Mouse (Mus musculus): ENCODE data around the gene Lyg2. TPM values are rescaled to one million over a fixed set of nuclear protein-coding genes. Genes with fewer than 3 reads are reported as not detected.

Lyg2 gene
- polyA plus RNA-seq (2012; ENCODE audit: insufficient read depth, low replicate concordance) = not detected in 2 replicates

DNA sequence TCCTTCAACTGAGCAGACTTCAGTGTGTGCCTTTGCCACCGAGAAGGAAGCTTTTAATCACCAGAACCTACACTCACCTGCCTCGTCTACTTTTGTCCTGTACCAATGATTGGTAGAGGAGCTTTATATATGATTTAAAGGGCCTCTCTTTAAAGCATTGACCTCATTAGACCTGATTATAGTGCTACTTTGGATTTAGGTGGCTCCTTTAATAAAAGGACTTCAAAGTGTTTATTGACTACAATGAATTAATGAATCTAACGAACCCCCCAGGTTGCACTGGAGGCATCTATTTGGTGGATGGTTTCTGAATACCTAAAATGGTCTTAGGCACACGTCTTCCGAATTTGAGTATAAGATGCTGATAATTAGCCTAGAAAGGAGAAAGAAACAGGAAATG, at the start of gene Lyg2:
Gene Lyg2 (minus strand): TSS at position 101 of the 400 bp plus-strand sequence.
- Histone ChIP-seq H3K9me3 (no peaks in the 10 kb centered on the region), H3K4me1 (no peaks in the 10 kb centered on the region), H3K27me3 (replicated peaks) (peaks cover 41% of the 10 kb centered on the region), H3K4me3 (replicated peaks) (peak within 1 kb of the TSS; percentile 44), H3K36me3 (replicated peaks; ENCODE audit: low read length) (no peaks in the 10 kb centered on the region)
- no peak for TF ChIP-seq FLI1 (IDR thresholded peaks at IDR 0.05; ENCODE audit: low read length)

DNA sequence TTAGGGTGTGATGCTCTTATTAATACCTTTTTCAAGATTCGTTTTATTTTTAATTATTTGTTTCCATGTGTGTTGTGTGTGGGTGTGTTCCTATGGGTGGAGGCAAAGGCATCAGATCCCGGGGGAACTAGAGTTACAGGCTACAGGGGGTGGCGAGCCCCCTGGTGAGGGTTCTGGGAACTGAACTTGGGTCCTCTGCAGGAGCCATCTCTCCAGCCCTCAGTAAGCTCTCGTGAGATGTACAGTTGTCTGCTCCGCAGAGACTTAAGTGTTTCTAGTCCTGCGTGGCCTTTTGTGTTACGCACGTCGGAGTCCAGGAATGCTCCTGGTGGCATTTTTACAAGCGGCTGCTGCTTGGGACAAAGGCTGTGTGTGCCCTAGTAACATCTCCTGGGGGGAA, 49.3 kb upstream of the Lyg2 start:
- H3K4me3 ChIP-seq (replicated peaks) = no peak overlapping the region
- TF ChIP-seq GATA1 (IDR thresholded peaks at IDR 0.05; ENCODE audit: borderline replicate concordance, low read length) (no peak), FLI1 (IDR thresholded peaks at IDR 0.05; ENCODE audit: low read length) (no peak)

DNA sequence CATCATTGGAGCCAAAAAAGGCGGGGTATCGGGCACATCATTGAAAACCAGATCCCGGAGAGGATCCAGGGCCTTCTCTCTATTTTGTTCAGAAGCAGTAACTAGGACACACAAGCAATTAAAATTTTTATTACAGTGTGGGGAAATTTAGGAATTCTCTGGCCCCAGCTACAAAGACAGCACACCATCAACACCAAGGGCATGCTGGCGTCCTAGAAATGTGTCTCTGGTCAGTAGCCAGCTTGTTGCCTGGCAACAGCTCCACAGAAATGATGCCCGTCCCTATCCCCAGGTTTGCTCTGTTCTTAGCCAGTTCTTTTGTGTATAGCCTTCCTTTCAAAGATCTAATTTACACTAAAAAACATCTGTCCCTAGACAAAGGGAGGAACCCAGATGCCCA, 43.2 kb upstream of the Lyg2 start:
- Histone ChIP-seq H3K27me3 (replicated peaks) (peaks cover 16% of the 10 kb centered on the region), H3K36me3 (replicated peaks; ENCODE audit: low read length) (no peaks in the 10 kb centered on the region), H3K4me3 (replicated peaks) (no peak overlapping the region), H3K4me1 (peaks cover 11% of the 10 kb centered on the region), H3K9me3 (peaks cover 12% of the 10 kb centered on the region)
- TF ChIP-seq FLI1 (IDR thresholded peaks at IDR 0.05; ENCODE audit: low read length) (no peak), GATA1 (IDR thresholded peaks at IDR 0.05; ENCODE audit: borderline replicate concordance, low read length) (no peak)

More for the DNA sequence above, 49.3 kb upstream of the Lyg2 start:
- Histone ChIP-seq H3K27me3 (replicated peaks) (peaks cover 5% of the 10 kb centered on the region), H3K36me3 (replicated peaks; ENCODE audit: low read length) (no peaks in the 10 kb centered on the region), H3K9me3 (peaks cover 9% of the 10 kb centered on the region), H3K4me1 (no peaks in the 10 kb centered on the region)

DNA sequence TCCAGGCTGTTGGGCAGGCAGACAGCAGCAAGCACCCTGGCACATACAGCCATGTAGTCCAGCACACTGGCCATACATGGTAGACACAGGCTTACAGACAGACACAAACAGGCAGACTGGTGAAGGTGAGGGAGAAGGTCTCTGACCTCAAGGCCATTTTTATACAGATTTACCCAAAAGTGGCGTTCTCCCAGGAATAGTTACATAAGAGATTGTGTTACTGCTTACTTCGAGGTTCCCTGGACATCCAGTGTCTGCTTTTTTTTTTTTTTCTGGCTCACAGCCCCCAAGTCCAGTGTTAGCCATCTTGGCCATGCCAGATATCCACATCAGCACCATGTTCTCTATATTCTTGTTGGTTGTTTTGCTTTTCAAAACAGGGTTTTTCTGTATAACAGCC, 42.2 kb upstream of the Lyg2 start:
- Histone ChIP-seq H3K4me3 (replicated peaks) (peak overlapping the region; percentile 38), H3K27me3 (replicated peaks) (peaks cover 22% of the 10 kb centered on the region), H3K9me3 (peaks cover 16% of the 10 kb centered on the region), H3K4me1 (peaks cover 11% of the 10 kb centered on the region), H3K36me3 (replicated peaks; ENCODE audit: low read length) (no peaks in the 10 kb centered on the region)
- TF ChIP-seq FLI1 (IDR thresholded peaks at IDR 0.05; ENCODE audit: low read length) = no peak
- TF ChIP-seq GATA1 (IDR thresholded peaks at IDR 0.05; ENCODE audit: borderline replicate concordance, low read length) = no peak

DNA sequence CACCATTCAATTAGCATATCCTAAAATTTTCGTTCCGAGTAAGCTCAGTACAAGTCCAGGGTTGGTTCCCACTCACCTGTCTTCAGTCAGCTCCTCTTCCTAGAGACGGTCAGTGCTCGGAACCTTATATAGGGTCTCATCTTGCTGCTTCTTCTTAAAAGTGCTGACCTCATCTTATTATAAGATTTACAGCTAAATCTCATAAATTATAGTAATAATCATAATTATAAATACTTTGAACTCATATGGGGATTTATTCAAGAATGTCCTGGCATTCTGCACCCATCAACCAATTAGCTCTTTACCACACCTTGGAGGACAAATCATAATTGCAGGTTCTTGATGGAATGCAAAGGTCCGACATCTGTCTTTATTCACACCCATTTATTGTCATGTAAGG, 41.4 kb upstream of the Lyg2 start, which contains the start of gene Lyg1:
Gene Lyg1 (minus strand): TSS at position 101 of the 400 bp plus-strand sequence.
- TF ChIP-seq FLI1 (IDR thresholded peaks at IDR 0.05; ENCODE audit: low read length) (no peak), GATA1 (IDR thresholded peaks at IDR 0.05; ENCODE audit: borderline replicate concordance, low read length) (no peak)
- Histone ChIP-seq H3K36me3 (replicated peaks; ENCODE audit: low read length) (no peaks in the 10 kb centered on the region), H3K27me3 (replicated peaks) (peaks cover 25% of the 10 kb centered on the region), H3K9me3 (peaks cover 16% of the 10 kb centered on the region), H3K4me3 (replicated peaks) (peak within 1 kb of the TSS; percentile 65), H3K4me1 (peaks cover 11% of the 10 kb centered on the region)

DNA sequence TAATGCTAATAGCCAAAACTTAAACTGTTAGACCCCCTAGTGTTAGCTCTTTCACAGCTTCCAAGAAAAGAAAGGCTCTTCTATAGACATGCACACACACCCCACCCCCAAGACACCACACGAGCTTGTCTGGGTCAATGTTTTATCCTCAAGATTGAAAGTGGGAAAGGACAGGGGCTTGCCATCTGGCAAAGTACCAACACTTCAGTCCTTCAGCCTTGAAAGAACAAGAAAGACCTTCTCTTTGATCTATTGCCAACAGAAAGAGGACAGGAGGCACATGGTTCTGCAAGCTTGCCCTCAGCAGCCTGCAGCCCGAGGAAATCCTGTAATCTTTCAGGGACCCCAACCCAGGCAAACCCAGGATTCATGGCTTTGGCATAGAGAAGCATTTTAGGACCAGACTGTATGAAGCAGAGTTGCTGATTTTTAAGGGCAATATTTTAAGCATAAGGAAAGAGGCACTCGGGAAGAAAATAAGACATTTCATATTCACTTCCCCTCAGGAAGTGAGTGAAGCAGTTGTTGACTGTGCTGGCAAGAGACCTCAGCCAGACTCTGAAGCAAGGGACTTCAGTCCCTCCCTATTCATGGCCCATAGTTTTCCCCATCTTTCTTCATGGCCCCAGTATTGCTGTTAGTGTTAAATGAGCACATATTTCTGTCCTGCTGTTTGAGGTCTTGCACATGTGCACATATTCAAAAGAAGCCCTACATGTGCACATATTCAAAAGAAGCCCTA, 40.6 kb upstream of the Lyg2 start:
- Histone ChIP-seq H3K4me1 (peaks cover 18% of the 10 kb centered on the region), H3K27me3 (replicated peaks) (peaks cover 25% of the 10 kb centered on the region), H3K4me3 (replicated peaks) (peak overlapping the region; percentile 65), H3K36me3 (replicated peaks; ENCODE audit: low read length) (no peaks in the 10 kb centered on the region), H3K9me3 (peaks cover 15% of the 10 kb centered on the region)
- no peak for TF ChIP-seq GATA1 (IDR thresholded peaks at IDR 0.05; ENCODE audit: borderline replicate concordance, low read length)
- no peak for TF ChIP-seq FLI1 (IDR thresholded peaks at IDR 0.05; ENCODE audit: low read length)

DNA sequence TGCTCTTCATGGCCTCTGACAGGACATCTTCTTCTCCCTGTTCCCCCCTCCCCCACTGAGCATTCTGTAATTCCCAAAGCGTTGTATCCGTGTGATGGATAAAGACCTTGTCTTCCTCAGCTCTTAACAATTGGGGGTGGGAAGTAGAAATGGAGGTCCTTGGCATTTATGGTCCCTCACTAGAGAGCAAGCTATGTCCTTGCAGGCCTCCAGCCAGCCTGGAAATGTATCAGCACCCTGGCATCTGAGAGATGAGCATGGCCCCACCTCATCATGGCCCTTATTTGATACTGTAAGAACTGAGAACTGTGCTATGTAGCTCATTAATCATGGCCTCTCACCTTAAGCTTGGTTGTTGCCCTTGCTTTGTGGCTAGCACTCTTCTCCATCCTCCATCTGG, 39.0 kb upstream of the Lyg2 start:
- TF ChIP-seq FLI1 (IDR thresholded peaks at IDR 0.05; ENCODE audit: low read length) (no peak), GATA1 (IDR thresholded peaks at IDR 0.05; ENCODE audit: borderline replicate concordance, low read length) (no peak)
- H3K36me3 ChIP-seq (replicated peaks; ENCODE audit: low read length) = no peaks in the 10 kb centered on the region

DNA sequence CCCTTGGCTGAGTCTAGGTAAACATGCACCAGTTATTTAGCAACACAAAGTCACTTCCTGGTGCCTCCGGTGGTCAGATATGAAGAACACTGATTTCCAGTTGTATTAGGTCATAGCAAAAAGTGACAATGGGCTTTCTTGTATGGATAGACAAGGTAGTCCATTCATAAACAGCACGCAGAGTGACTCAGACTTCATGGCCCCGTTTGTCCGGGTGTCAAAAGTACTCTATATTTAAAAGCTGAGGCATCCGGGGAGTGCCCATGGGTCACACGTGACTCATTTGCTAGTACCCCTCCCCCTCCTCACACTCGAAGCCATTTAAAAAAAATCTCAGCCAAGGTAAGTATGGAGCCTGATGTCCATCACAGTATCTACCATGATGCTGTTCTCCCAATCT, 38.5 kb upstream of the Lyg2 start:
- Histone ChIP-seq H3K9me3 (peaks cover 4% of the 10 kb centered on the region), H3K4me1 (peaks cover 24% of the 10 kb centered on the region), H3K27me3 (replicated peaks) (peaks cover 38% of the 10 kb centered on the region), H3K4me3 (replicated peaks) (no peak overlapping the region), H3K36me3 (replicated peaks; ENCODE audit: low read length) (no peaks in the 10 kb centered on the region)
- TF ChIP-seq GATA1 (IDR thresholded peaks at IDR 0.05; ENCODE audit: borderline replicate concordance, low read length) (no peak), FLI1 (IDR thresholded peaks at IDR 0.05; ENCODE audit: low read length) (no peak)

More for the DNA sequence above, 39.0 kb upstream of the Lyg2 start:
- H3K9me3 ChIP-seq = peaks cover 4% of the 10 kb centered on the region
- peaks cover 34% of the 10 kb centered on the region for H3K27me3 ChIP-seq (replicated peaks)
- no peak overlapping the region for H3K4me3 ChIP-seq (replicated peaks)
- H3K4me1 ChIP-seq = peaks cover 24% of the 10 kb centered on the region

DNA sequence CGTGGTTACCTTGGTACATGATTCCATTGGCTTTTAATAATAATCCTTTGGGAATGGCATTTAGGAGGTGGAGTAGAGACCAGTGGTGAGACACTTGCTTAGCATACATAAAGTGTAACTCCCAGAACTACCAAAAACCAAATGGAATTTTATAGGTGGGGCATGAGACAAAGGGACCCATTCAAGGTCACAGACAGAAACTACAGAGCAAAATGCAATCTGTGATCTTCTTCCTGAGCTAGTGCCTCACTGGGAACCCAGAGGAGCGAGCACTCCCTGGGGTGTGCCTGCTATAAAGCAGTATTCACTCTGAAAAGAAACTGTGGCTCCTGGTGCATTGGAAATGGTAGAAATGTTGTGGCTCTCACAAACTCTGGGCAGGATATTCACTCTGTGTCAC, 32.6 kb upstream of the Lyg2 start:
- H3K27me3 ChIP-seq (replicated peaks) = peaks cover 47% of the 10 kb centered on the region
- peaks cover 13% of the 10 kb centered on the region for H3K4me1 ChIP-seq
- 0 out of 2 replicates have a peak, but pooled peaks cover 4% of the 10 kb centered on the region for H3K9me3 ChIP-seq
- H3K4me3 ChIP-seq (replicated peaks) = no peak overlapping the region
- H3K36me3 ChIP-seq (replicated peaks; ENCODE audit: low read length) = no peaks in the 10 kb centered on the region
- no peak for TF ChIP-seq GATA1 (IDR thresholded peaks at IDR 0.05; ENCODE audit: borderline replicate concordance, low read length)
- no peak for TF ChIP-seq FLI1 (IDR thresholded peaks at IDR 0.05; ENCODE audit: low read length)

DNA sequence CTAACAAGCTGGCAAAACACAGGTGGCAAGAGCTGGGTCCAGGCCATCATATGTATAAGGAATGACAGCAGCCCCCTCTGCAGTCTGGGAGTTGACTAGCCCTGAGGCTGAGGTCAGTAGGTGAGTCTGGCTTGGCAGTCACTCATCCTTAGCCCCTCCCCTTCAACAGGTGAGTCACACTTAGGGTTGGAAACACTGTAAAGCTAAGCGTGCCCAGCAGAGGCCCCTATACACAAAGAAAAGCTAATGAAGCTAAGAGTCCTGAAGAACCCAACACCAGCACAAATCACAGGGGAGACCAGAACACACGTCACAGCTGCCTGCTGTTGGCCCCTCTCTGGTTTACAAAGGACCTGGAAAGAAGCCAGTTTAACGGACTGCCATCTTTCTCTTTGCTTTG, 15.5 kb upstream of the Lyg2 start:
- TF ChIP-seq GATA1 (IDR thresholded peaks at IDR 0.05; ENCODE audit: borderline replicate concordance, low read length) = no peak
- no peak for TF ChIP-seq FLI1 (IDR thresholded peaks at IDR 0.05; ENCODE audit: low read length)
- Histone ChIP-seq H3K4me3 (replicated peaks) (no peak overlapping the region), H3K27me3 (replicated peaks) (peaks cover 2% of the 10 kb centered on the region), H3K9me3 (peaks cover 3% of the 10 kb centered on the region), H3K36me3 (replicated peaks; ENCODE audit: low read length) (no peaks in the 10 kb centered on the region), H3K4me1 (peaks cover 13% of the 10 kb centered on the region)

All from megakaryocyte, embryonic 14.5 days (primary cell).